Mouse (Mus musculus) lung, adult 2 months (tissue): Measurements from ENCODE around the gene Fv1.

ENCODE experiments used
- CTCF ChIP-seq: fragments of 200-500 bp; IDR thresholded peaks from 2 replicates; pipeline ENCODE4 v1.5.1; 2011; ENCODE audit warnings: mild to moderate bottlenecking, low read length, control low read depth; ENCODE audit not compliant: insufficient read depth
- POLR2A ChIP-seq: fragments of 200-500 bp; IDR thresholded peaks from 2 replicates; pipeline ENCODE4 v1.6.1; 2011; ENCODE audit warnings: low read depth, mild to moderate bottlenecking, control low read depth, low read length, borderline replicate concordance; ENCODE audit errors: extremely low read depth

DNA sequence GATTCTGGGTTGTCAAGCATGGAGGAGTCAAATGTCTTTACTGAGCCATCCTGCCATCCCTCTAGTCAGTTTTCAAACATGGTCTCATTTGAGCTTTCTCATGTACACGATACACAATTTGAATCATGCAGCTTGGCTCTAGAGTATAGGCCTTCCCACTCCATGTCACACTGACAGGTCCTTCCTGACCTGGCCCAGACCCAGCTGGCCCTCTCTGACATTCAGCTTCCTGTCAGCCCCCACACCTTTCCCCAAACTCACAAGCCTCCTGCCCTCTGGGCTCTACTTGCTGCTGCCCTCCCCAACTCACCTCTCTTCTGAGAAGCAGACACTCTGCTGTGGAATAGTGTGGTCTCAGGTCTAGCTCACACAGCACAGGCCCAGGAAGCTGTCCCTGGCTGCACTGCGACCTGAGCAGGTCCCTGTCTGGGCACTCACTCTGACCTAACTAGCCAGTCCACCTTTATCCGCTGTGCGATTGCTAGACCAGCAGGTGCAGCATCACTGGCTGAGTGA is 27.1 kb downstream of the Fv1 start:
- TF ChIP-seq CTCF: no peak
- TF ChIP-seq POLR2A: no peak
